Mouse (Mus musculus): ENCODE data around the gene Sarnp. TPM values are rescaled to one million over a fixed set of nuclear protein-coding genes. Genes with fewer than 3 reads are reported as not detected.

Gene Sarnp
- polyA plus RNA-seq, 1 experiment from 2014 or later = 250 TPM

Other genes starting within 250 kb of the Sarnp start
- 3.0 and 3.7 TPM in 2 replicates for gene Erbb3, start 227.7 kb upstream of the Sarnp start, polyA plus RNA-seq (2014; fragmentation: Nextera tagmentation; extraction: Ambion mirVana)
- 848 and 955 TPM in 2 replicates for gene Rps26, start 190.6 kb upstream of the Sarnp start, polyA plus RNA-seq (2014; fragmentation: Nextera tagmentation; extraction: Ambion mirVana)
- 0.96 and 1.3 TPM in 2 replicates for gene Ikzf4, start 171.3 kb upstream of the Sarnp start, polyA plus RNA-seq (2014; fragmentation: Nextera tagmentation; extraction: Ambion mirVana)
- 12.4 and 12.5 TPM in 2 replicates for gene Suox, start 143.3 kb upstream of the Sarnp start, polyA plus RNA-seq (2014; fragmentation: Nextera tagmentation; extraction: Ambion mirVana)
- 46.9 and 47.1 TPM in 2 replicates for gene Rab5b, start 121.1 kb upstream of the Sarnp start, polyA plus RNA-seq (2014; fragmentation: Nextera tagmentation; extraction: Ambion mirVana)
- gene Pmel, start 113.1 kb upstream of the Sarnp start, polyA plus RNA-seq (2014; fragmentation: Nextera tagmentation; extraction: Ambion mirVana) = 0.83 and 0.85 TPM in 2 replicates
- gene Cdk2, start 112.3 kb upstream of the Sarnp start, polyA plus RNA-seq (2014; fragmentation: Nextera tagmentation; extraction: Ambion mirVana) = 102 and 117 TPM in 2 replicates
- gene Dgka, start 72.5 kb upstream of the Sarnp start, polyA plus RNA-seq (2014; fragmentation: Nextera tagmentation; extraction: Ambion mirVana) = 4.6 and 5.5 TPM in 2 replicates
- gene Pym1, start 69.4 kb upstream of the Sarnp start, polyA plus RNA-seq (2014; fragmentation: Nextera tagmentation; extraction: Ambion mirVana) = 40.1 and 42.1 TPM in 2 replicates
- 9.2 and 10.2 TPM in 2 replicates for gene Mmp19, start 26.4 kb upstream of the Sarnp start, polyA plus RNA-seq (2014; fragmentation: Nextera tagmentation; extraction: Ambion mirVana)
- 32.5 and 34.1 TPM in 2 replicates for gene Dnajc14, start 13.3 kb upstream of the Sarnp start, polyA plus RNA-seq (2014; fragmentation: Nextera tagmentation; extraction: Ambion mirVana)
- 8.1 and 8.8 TPM in 2 replicates for gene Tmem198b, start 13.0 kb upstream of the Sarnp start, polyA plus RNA-seq (2014; fragmentation: Nextera tagmentation; extraction: Ambion mirVana)
- gene Ormdl2, start 4.3 kb downstream of the Sarnp start, polyA plus RNA-seq (2014; fragmentation: Nextera tagmentation; extraction: Ambion mirVana) = 114 and 116 TPM in 2 replicates
- 3.3 and 3.5 TPM in 2 replicates for gene Gdf11, start 74.4 kb downstream of the Sarnp start, polyA plus RNA-seq (2014; fragmentation: Nextera tagmentation; extraction: Ambion mirVana)
- 193 and 198 TPM in 2 replicates for gene Cd63, start 83.7 kb downstream of the Sarnp start, polyA plus RNA-seq (2014; fragmentation: Nextera tagmentation; extraction: Ambion mirVana)
- 11.1 and 13.1 TPM in 2 replicates for gene Rdh5, start 105.6 kb downstream of the Sarnp start, polyA plus RNA-seq (2014; fragmentation: Nextera tagmentation; extraction: Ambion mirVana)
- gene Bloc1s1, start 106.7 kb downstream of the Sarnp start, polyA plus RNA-seq (2014; fragmentation: Nextera tagmentation; extraction: Ambion mirVana) = 128 and 140 TPM in 2 replicates
- gene Itga7, start 116.5 kb downstream of the Sarnp start, polyA plus RNA-seq (2014; fragmentation: Nextera tagmentation; extraction: Ambion mirVana) = 0.14 and 0.21 TPM in 2 replicates
- gene Mettl7b, start 143.7 kb downstream of the Sarnp start, polyA plus RNA-seq (2014; fragmentation: Nextera tagmentation; extraction: Ambion mirVana) = not detected in 2 replicates
- not detected in 2 replicates for gene Olfr9, start 172.1 kb downstream of the Sarnp start, polyA plus RNA-seq (2014; fragmentation: Nextera tagmentation; extraction: Ambion mirVana)
- not detected in 2 replicates for gene Olfr763, start 193.5 kb downstream of the Sarnp start, polyA plus RNA-seq (2014; fragmentation: Nextera tagmentation; extraction: Ambion mirVana)
- not detected in 2 replicates for gene Olfr764-ps1, start 222.6 kb downstream of the Sarnp start, polyA plus RNA-seq (2014; fragmentation: Nextera tagmentation; extraction: Ambion mirVana)
- gene Olfr765, start 232.7 kb downstream of the Sarnp start, polyA plus RNA-seq (2014; fragmentation: Nextera tagmentation; extraction: Ambion mirVana) = not detected in 2 replicates